Mouse (Mus musculus): Measurements from ENCODE around the gene 1700001O22Rik. TPM values are rescaled to one million over a fixed set of nuclear protein-coding genes. Genes with fewer than 3 reads are reported as not detected.

Gene 1700001O22Rik
- polyA plus RNA-seq, 1 experiment from 2014 or later, result 2.4 TPM

GRCm38 (mm10) chr2:30792061-30792460, 11.4 kb downstream of the 1700001O22Rik start:
- Histone ChIP-seq H3K36me3 (no peaks in the 10 kb centered on the region), H3K27ac (no peak overlapping the region; the same call in 1 of the 2 replicates), H3K4me3 (no peak overlapping the region), H3K4me2 (no peak overlapping the region), H3K4me1 (replicated peaks) (peaks cover 40% of the 10 kb centered on the region), H3K9ac (peak overlapping the region; percentile 40; the same call in 1 of the 2 replicates), H3K9me3 (no peaks in the 10 kb centered on the region), H3K27me3 (no peaks in the 10 kb centered on the region)
- ATAC-seq (ENCODE audit: low FRiP score), result no peak
- WGBS, result 77% methylated on average over 7 of the region's 7 CpGs

DNA sequence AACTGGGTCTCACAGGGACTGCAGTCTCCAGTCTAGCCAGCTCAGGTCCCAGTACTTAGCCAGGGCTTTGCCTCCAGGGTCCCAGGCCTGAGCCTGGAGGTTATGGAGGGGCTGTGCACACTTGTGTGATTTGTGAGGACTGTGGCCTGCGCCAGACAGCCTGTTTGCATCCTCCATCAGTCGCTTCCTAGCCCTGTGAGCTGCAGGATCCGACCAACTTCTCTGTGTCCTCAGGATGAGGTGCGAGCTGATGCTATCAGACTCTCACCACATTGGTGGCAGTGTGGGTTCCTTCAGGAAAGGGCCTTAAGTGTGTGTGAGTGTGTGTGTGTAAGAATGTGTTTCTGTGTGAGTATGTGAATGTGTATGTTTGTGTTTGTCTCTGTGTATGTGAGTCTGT, 16.0 kb downstream of the 1700001O22Rik start:
- H3K4me2 ChIP-seq, result no peak overlapping the region
- no peaks in the 10 kb centered on the region for H3K27me3 ChIP-seq
- no peaks in the 10 kb centered on the region for H3K9me3 ChIP-seq
- no peaks in the 10 kb centered on the region for H3K36me3 ChIP-seq
- H3K9ac ChIP-seq, result peak overlapping the region; percentile 49; the same call in 1 of the 2 replicates
- peak overlapping the region; percentile 41; the same call in 1 of the 2 replicates for H3K27ac ChIP-seq
- WGBS, result 60% methylated on average over 4 of the region's 4 CpGs
- ATAC-seq (ENCODE audit: low FRiP score), result no peak
- no peak overlapping the region for H3K4me3 ChIP-seq
- peaks cover 46% of the 10 kb centered on the region for H3K4me1 ChIP-seq (replicated peaks)

- H3K36me3 ChIP-seq, result no peaks in the 10 kb centered on the region
- ATAC-seq (ENCODE audit: low FRiP score), result peak; percentile 14; the same call in 1 of the 2 replicates
- WGBS, result 9% methylated on average over 40 of the region's 40 CpGs
- H3K4me1 ChIP-seq (replicated peaks), result peaks cover 46% of the 10 kb centered on the region
- H3K27me3 ChIP-seq, result no peaks in the 10 kb centered on the region
- H3K4me2 ChIP-seq, result peak overlapping the region; percentile 48
- no peak overlapping the region for H3K4me3 ChIP-seq
- no peaks in the 10 kb centered on the region for H3K9me3 ChIP-seq
- peak overlapping the region; percentile 66 for H3K27ac ChIP-seq
- peak overlapping the region; percentile 53 for H3K9ac ChIP-seq
These were observed 19.1 kb downstream of the 1700001O22Rik start for GRCm38 (mm10) chr2:30784078-30784994.

DNA sequence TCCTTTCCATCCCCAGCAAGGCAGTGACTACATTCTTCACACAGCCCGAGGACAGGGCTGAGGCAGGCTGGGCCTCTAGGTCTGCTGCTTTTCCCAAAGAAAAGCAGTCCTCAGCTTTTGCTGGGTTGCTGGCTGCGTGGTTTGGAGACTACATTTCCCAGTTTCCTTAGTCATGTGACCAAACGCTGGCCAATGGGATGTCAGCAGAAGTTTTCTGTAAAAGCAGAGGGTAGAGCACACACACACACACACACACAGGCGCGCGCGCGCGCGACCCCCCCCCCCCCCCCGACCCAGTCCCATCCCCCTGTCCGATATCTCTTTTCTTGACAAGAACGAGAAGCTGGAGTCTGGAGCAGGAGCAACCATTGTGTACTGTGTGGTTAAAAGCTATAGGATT, 20.1 kb downstream of the 1700001O22Rik start:
- H3K36me3 ChIP-seq, result no peaks in the 10 kb centered on the region
- H3K27me3 ChIP-seq, result no peaks in the 10 kb centered on the region
- H3K4me2 ChIP-seq, result peak overlapping the region; percentile 48
- ATAC-seq (ENCODE audit: low FRiP score), result peak; percentile 22; the same call in 1 of the 2 replicates
- H3K4me3 ChIP-seq, result peak overlapping the region; percentile 16
- H3K9ac ChIP-seq, result peak overlapping the region; percentile 58; the same call in 1 of the 2 replicates
- H3K9me3 ChIP-seq, result no peaks in the 10 kb centered on the region
- peaks cover 50% of the 10 kb centered on the region for H3K4me1 ChIP-seq (replicated peaks)
- peak overlapping the region; percentile 73 for H3K27ac ChIP-seq
- under 1% methylated on average over 13 of the region's 13 CpGs for WGBS

DNA sequence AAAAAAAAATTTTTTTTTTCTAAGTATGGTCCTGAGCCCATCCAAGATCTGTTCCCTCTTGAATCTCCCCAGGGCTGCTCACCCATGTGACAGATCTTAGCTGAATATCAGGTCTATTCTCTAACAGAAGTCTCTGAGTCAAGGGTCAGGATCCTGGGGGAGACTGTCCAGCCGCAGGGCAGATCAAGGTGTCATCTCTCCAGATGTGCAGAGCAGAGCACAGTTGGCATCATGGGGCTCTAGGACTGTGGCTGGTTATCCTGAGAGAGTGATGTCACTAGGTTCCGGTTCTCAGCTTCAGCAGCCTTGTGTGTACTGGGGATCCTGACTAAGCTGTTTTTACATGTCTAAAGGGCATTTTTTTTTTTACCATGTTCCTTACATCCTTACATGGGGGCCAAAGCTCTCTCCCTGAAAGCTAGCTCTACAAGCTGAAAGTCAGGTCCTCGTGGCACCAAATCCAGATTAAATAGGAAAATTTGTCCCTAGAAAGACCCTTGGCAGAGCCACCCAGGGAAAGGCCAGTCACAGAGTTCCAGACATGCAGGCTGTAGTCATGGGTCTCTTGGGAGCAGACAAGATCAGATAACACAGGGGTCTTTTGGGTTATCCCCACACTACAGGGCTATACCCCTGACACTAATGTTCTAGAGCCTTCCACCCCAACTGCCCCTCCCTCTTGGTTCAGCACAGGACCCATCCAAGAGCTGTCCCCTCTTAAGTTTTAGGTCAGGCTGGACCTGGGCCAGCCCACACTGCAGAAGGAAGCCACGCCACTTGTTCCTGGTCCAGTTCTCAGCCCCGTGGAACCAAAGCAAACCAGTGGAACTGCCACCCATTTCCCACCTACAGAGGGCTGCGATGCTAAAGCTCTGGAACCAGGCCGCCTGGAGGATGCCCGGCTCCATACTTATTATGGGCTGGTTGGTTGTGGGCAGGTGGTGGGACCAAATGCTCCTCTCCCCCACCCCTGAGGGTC, 20.9 kb downstream of the 1700001O22Rik start:
- Histone ChIP-seq H3K27ac (peak overlapping the region; percentile 73), H3K27me3 (no peaks in the 10 kb centered on the region), H3K9me3 (no peaks in the 10 kb centered on the region), H3K4me3 (0 out of 2 replicates have a peak overlapping the region, but pooled peaks have one; percentile 16), H3K4me2 (peak overlapping the region; percentile 48), H3K9ac (peak overlapping the region; percentile 58; the same call in 1 of the 2 replicates), H3K4me1 (replicated peaks) (peaks cover 49% of the 10 kb centered on the region), H3K36me3 (no peaks in the 10 kb centered on the region)
- WGBS, result 78% methylated on average over 8 of the region's 8 CpGs
- ATAC-seq (ENCODE audit: low FRiP score), result peak; percentile 22

DNA sequence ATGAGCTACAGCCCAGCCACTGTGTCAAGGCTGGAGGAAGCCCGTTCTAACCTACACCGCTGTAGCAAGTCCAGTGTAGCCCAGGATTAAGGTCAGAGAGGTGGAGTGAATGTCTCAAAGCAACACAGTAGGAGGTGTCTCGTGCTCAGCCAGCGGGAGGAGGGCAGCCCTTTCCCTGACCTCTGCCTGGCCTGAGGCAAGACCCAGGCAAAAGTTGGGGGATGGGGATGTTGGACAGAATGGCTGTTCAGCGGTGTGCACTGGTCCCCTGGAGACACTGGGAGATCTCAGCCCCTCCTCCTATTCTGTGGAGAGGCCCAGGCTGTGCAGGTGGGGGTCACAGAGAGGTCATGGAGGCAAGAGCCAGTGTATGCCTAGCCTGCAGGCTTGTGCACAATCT, 24.2 kb downstream of the 1700001O22Rik start:
- ATAC-seq (ENCODE audit: low FRiP score), result no peak
- H3K27ac ChIP-seq, result no peak overlapping the region
- H3K4me1 ChIP-seq (replicated peaks), result peaks cover 22% of the 10 kb centered on the region
- H3K4me3 ChIP-seq, result no peak overlapping the region
- no peaks in the 10 kb centered on the region for H3K9me3 ChIP-seq
- no peak overlapping the region for H3K4me2 ChIP-seq
- H3K27me3 ChIP-seq, result no peaks in the 10 kb centered on the region
- H3K36me3 ChIP-seq, result no peaks in the 10 kb centered on the region
- 4% methylated on average over 5 of the region's 5 CpGs for WGBS
- H3K9ac ChIP-seq, result no peak overlapping the region

GRCm38 (mm10) chr2:30778235-30778634, 25.2 kb downstream of the 1700001O22Rik start:
- H3K4me1 ChIP-seq (replicated peaks), result peaks cover 18% of the 10 kb centered on the region
- H3K36me3 ChIP-seq, result no peaks in the 10 kb centered on the region
- H3K27me3 ChIP-seq, result no peaks in the 10 kb centered on the region
- no peaks in the 10 kb centered on the region for H3K9me3 ChIP-seq
- no peak overlapping the region for H3K27ac ChIP-seq
- 64% methylated on average over 4 of the region's 4 CpGs for WGBS
- no peak overlapping the region for H3K4me2 ChIP-seq
- H3K4me3 ChIP-seq, result no peak overlapping the region
- ATAC-seq (ENCODE audit: low FRiP score), result no peak
- H3K9ac ChIP-seq, result no peak overlapping the region

DNA sequence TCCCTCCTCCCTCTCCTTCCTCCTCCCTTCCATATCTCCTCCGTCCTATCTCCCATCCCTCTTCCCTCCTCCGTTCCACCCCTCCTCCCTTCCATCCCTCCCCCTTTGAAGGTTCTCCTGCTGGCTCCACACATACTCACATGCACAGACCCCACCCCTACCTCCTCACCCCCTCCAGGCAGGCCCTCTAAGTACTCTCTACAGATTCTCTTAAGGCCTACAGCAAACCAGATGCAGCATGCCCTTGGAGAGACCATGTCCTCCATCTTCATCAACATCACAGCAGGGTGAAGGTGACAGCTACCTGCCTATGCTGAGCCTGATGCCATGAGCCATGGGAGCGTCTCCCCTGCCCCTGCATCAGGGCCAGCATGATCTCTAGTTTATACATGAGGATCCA, 26.2 kb downstream of the 1700001O22Rik start:
- ATAC-seq (ENCODE audit: low FRiP score), result no peak
- H3K4me1 ChIP-seq (replicated peaks), result peaks cover 22% of the 10 kb centered on the region
- WGBS, result 84% methylated on average over 3 of the region's 3 CpGs

GRCm38 (mm10) chr2:30775955-30776354, 27.5 kb downstream of the 1700001O22Rik start:
- 63% methylated on average over 3 of the region's 3 CpGs for WGBS

More for the DNA sequence above, 26.2 kb downstream of the 1700001O22Rik start:
- no peak overlapping the region for H3K9ac ChIP-seq
- no peaks in the 10 kb centered on the region for H3K36me3 ChIP-seq
- H3K27ac ChIP-seq, result no peak overlapping the region
- no peaks in the 10 kb centered on the region for H3K27me3 ChIP-seq
- no peaks in the 10 kb centered on the region for H3K9me3 ChIP-seq
- H3K4me3 ChIP-seq, result no peak overlapping the region
- H3K4me2 ChIP-seq, result no peak overlapping the region

GRCm38 (mm10) chr2:30773313-30774005, 30.0 kb downstream of the 1700001O22Rik start:
- Histone ChIP-seq H3K9me3 (no peaks in the 10 kb centered on the region), H3K27me3 (no peaks in the 10 kb centered on the region), H3K4me2 (no peak overlapping the region), H3K9ac (no peak overlapping the region), H3K27ac (0 out of 2 replicates have a peak overlapping the region, but pooled peaks have one; percentile 91), H3K4me1 (replicated peaks) (peaks cover 36% of the 10 kb centered on the region), H3K4me3 (no peak overlapping the region), H3K36me3 (no peaks in the 10 kb centered on the region)
- no peak for ATAC-seq (ENCODE audit: low FRiP score)
- 85% methylated on average over 8 of the region's 8 CpGs for WGBS

More at GRCm38 (mm10) chr2:30775955-30776354, 27.5 kb downstream of the 1700001O22Rik start:
- Histone ChIP-seq H3K9me3 (no peaks in the 10 kb centered on the region), H3K4me1 (replicated peaks) (peaks cover 35% of the 10 kb centered on the region), H3K4me2 (no peak overlapping the region), H3K9ac (no peak overlapping the region), H3K36me3 (no peaks in the 10 kb centered on the region), H3K27me3 (no peaks in the 10 kb centered on the region), H3K27ac (no peak overlapping the region), H3K4me3 (no peak overlapping the region)
- no peak for ATAC-seq (ENCODE audit: low FRiP score)

DNA sequence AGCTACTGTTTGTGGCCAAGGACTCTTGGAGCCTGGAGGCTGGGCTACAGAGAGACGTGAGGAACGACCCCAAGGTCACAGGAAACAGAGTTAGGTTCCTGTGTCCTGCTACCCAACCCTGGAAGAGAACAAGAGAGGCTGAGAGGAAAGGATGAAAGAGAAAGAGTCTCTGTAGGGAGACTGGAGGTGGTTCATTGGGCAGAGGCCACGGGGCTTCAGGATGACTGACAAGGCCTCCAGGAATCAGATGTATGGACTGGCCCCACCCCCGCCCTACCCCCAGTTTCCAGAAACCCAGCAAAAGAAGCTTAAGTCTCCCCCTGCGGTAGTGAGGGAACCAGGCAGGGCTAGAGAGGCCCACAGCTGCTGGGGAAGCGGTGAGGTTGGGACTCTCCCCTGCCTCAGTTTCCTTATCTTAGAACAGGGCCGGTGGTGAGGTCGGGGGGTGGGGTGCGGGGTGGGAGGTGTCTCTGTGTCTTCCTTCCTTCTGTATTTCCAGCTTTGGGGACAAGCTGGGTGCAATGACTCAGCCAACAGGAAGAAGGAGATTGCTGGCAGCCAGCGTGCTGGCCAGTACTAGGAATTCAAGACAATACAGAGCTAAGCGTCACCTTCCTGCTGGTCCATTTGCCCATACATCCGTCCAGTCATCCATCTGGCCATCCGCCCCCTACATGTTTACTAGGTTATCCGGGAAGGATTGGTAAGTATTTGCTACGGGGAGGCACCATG, 30.7 kb downstream of the 1700001O22Rik start:
- Histone ChIP-seq H3K27ac (peak overlapping the region; percentile 91), H3K27me3 (no peaks in the 10 kb centered on the region), H3K36me3 (no peaks in the 10 kb centered on the region), H3K4me3 (no peak overlapping the region), H3K4me2 (no peak overlapping the region), H3K9ac (no peak overlapping the region), H3K4me1 (replicated peaks) (peaks cover 39% of the 10 kb centered on the region), H3K9me3 (no peaks in the 10 kb centered on the region)
- WGBS, result 46% methylated on average over 15 of the region's 15 CpGs
- peak; percentile 25; the same call in 1 of the 2 replicates for ATAC-seq (ENCODE audit: low FRiP score)

Data from hindbrain, embryonic 13.5 days (tissue).